18 mouse cellular contexts compared by ENCODE assay signal in genomic region chr1:163327279-163327678, GRCm38 (mm10). TPM values are rescaled to one million over a fixed set of nuclear protein-coding genes. Genes with fewer than 3 reads are reported as not detected.
"Had no signal": no experiment of that assay in that cellular context is flagged by ENCODE, and none has a peak within 500 bp of the region (broad histone marks: within the 10 kb centered on the region; RNA-seq: fewer than 3 reads in every experiment).

No protein-coding gene starts in this region.

- H3K4me3 ChIP-seq: lung, embryonic 15.5 days; megakaryocyte, embryonic 14.5 days; midbrain, embryonic 13.5 days; midbrain, embryonic 15.5 days; neural tube, embryonic 12.5 days; stomach, embryonic 15.5 days had no signal

- H3K9me3 ChIP-seq: lung, embryonic 15.5 days; midbrain, embryonic 13.5 days; midbrain, embryonic 15.5 days; neural tube, embryonic 12.5 days; stomach, embryonic 15.5 days had no signal

- H3K36me3 ChIP-seq: lung, embryonic 15.5 days; midbrain, embryonic 13.5 days; midbrain, embryonic 15.5 days; neural tube, embryonic 12.5 days; stomach, embryonic 15.5 days had no signal

- ATAC-seq: lung, postnatal 0 days; midbrain, embryonic 13.5 days; midbrain, embryonic 15.5 days had no signal

- H3K9ac ChIP-seq: lung, embryonic 15.5 days; midbrain, embryonic 13.5 days; midbrain, embryonic 15.5 days; neural tube, embryonic 12.5 days; stomach, embryonic 15.5 days had no signal

- H3K27me3 ChIP-seq: lung, embryonic 15.5 days; megakaryocyte, embryonic 14.5 days; midbrain, embryonic 13.5 days; midbrain, embryonic 15.5 days; neural tube, embryonic 12.5 days; stomach, embryonic 15.5 days had no signal

- H3K27ac ChIP-seq: lung, embryonic 15.5 days; macrophage; midbrain, embryonic 13.5 days; midbrain, embryonic 15.5 days; neural tube, embryonic 12.5 days; stomach, embryonic 15.5 days; stomach, postnatal 0 days had no signal

- H3K4me1 ChIP-seq: lung, embryonic 15.5 days; megakaryocyte, embryonic 14.5 days; midbrain, embryonic 13.5 days; midbrain, embryonic 15.5 days; neural tube, embryonic 12.5 days; stomach, embryonic 15.5 days had no signal

- DNase-seq: lung, adult 2 months; lung, postnatal 14 days; lung, postnatal 36 days; right cerebral cortex, postnatal 14 days; thymus, adult 2 months; thymus, postnatal 25 days; thymus, postnatal 4 days had no signal

- H3K4me2 ChIP-seq: lung, embryonic 15.5 days; midbrain, embryonic 11.5 days; midbrain, embryonic 13.5 days; midbrain, embryonic 15.5 days; neural tube, embryonic 12.5 days; stomach, embryonic 15.5 days had no signal

RNA-seq across cellular contexts. Expression of gene Prrx1, which starts 13.8 kb away (rescaled TPM):
- total RNA-seq: megakaryocyte progenitor cell, adult 5-6 weeks had no signal
